In the genomic region with DNA sequence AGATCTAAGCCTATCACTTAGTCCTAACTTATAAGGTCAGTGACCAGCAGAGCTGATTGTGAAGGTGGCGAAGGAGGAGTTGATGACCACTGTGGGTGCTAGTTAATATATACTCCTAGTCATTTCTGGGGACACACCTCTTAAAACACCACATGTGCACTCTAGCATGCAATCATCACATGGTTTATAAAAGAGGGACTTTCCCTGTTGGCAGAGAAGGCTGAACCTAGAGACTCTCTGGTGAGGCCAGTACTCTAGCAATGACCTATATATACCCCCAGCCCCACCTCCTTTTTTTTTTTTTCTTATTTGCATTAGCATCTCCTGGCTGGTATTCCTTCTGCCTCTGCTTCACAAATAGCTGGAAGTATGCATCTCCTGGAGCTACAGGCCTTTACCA, we compare ENCODE assay signal across 9 mouse cellular contexts. TPM values are rescaled to one million over a fixed set of nuclear protein-coding genes. Genes with fewer than 3 reads are reported as not detected.
DNase-seq lines count a peak whose midpoint lies in the region; ATAC-seq and TF ChIP-seq lines count a peak whose summit lies in the region.
"Had no signal": no experiment of that assay in that cellular context is flagged by ENCODE, and none has a peak within 500 bp of the region (broad histone marks: within the 10 kb centered on the region; RNA-seq: fewer than 3 reads in every experiment).

No protein-coding gene starts in this region.

- peak overlapping the region; percentile 83 for H3K4me3 ChIP-seq in heart, adult 2 months
- H3K4me3 ChIP-seq in bone marrow macrophage, adult 2 months (ENCODE audit: insufficient read depth, low read length) = peak overlapping the region; percentile 81
- peak overlapping the region; percentile 74 for H3K4me3 ChIP-seq in hindbrain, embryonic 11.5 days (ENCODE audit: low read depth, low read length)
- peak overlapping the region; percentile 80 for H3K4me3 ChIP-seq in liver, embryonic 12.5 days
- H3K4me3 ChIP-seq in neural tube, embryonic 14.5 days (ENCODE audit: low read depth, low read length) = peak overlapping the region; percentile 76

- TF ChIP-seq CTCF in heart, adult 2 months (IDR thresholded peaks at IDR 0.05) = no peak
- TF ChIP-seq CTCF in bone marrow macrophage, adult 2 months (IDR thresholded peaks at IDR 0.05; ENCODE audit: low read depth, low read length) = no peak

- no peak overlapping the region; the same call in none of the 2 replicates for H3K9ac ChIP-seq in heart, adult 2 months (ENCODE audit: low read depth, low read length)
- peak overlapping the region; percentile 81 for H3K9ac ChIP-seq in hindbrain, embryonic 11.5 days (ENCODE audit: low read depth, low read length)
- peak overlapping the region; percentile 87 for H3K9ac ChIP-seq in liver, embryonic 12.5 days
- no peak overlapping the region; the same call in 1 of the 2 replicates for H3K9ac ChIP-seq in neural tube, embryonic 14.5 days (replicated peaks; ENCODE audit: low read depth, low read length)

- 70% methylated on average over 1 of the region's 1 CpGs for WGBS in heart, adult 2 months
- WGBS in hindbrain, embryonic 11.5 days = 93% methylated on average over 1 of the region's 1 CpGs
- 58% methylated on average over 1 of the region's 1 CpGs for WGBS in liver, embryonic 12.5 days (ENCODE audit: insufficient replicate concordance)
- 84% methylated on average over 1 of the region's 1 CpGs for WGBS in neural tube, embryonic 14.5 days

- no peaks in the 10 kb centered on the region for H3K27me3 ChIP-seq in heart, adult 2 months (ENCODE audit: control insufficient read depth, insufficient read depth, low read length)
- H3K27me3 ChIP-seq in hindbrain, embryonic 11.5 days (ENCODE audit: control insufficient read depth, insufficient read depth, low read length) = no peaks in the 10 kb centered on the region
- H3K27me3 ChIP-seq in liver, embryonic 12.5 days (replicated peaks) = no peaks in the 10 kb centered on the region
- H3K27me3 ChIP-seq in neural tube, embryonic 14.5 days (ENCODE audit: control insufficient read depth, insufficient read depth, low read length) = no peaks in the 10 kb centered on the region

- H3K79me2 ChIP-seq in heart, adult 2 months (replicated peaks; ENCODE audit: control insufficient read depth, insufficient read depth, low read length) = peaks cover 5% of the 10 kb centered on the region; the same call in 1 of the 2 replicates

- intact Hi-C loops in heart, adult 2 months (cut with DNase I) = loop anchor here (5.0 to 10.0 kb wide), 2 partner anchors 176 to 543 kb away; partner anchors contain the start of genes Scarb2 and Uso1
- intact Hi-C loops in heart, postnatal 25 days (cut with DNase I) = loop anchor here (5.0 kb wide), 2 partner anchors 81 to 156 kb away; partner anchors contain the start of gene Cdkl2

- peaks cover 8% of the 10 kb centered on the region for H3K4me1 ChIP-seq in heart, adult 2 months (ENCODE audit: control insufficient read depth, insufficient read depth, low read length)
- H3K4me1 ChIP-seq in bone marrow macrophage, adult 2 months (ENCODE audit: control insufficient read depth, insufficient read depth, low read length) = peaks cover 18% of the 10 kb centered on the region
- H3K4me1 ChIP-seq in hindbrain, embryonic 11.5 days (replicated peaks; ENCODE audit: control insufficient read depth, insufficient read depth, low read length) = no peaks in the 10 kb centered on the region
- peaks cover 58% of the 10 kb centered on the region for H3K4me1 ChIP-seq in liver, embryonic 12.5 days
- peaks cover 23% of the 10 kb centered on the region for H3K4me1 ChIP-seq in neural tube, embryonic 14.5 days (ENCODE audit: control insufficient read depth, insufficient read depth, low read length)

- peak overlapping the region; percentile 99 for H3K27ac ChIP-seq in heart, adult 2 months
- H3K27ac ChIP-seq in bone marrow macrophage, adult 2 months (ENCODE audit: insufficient read depth, low read depth, low read length) = peak overlapping the region; percentile 93
- no peak overlapping the region for H3K27ac ChIP-seq in hindbrain, embryonic 11.5 days (ENCODE audit: low read depth, low read length)
- H3K27ac ChIP-seq in liver, embryonic 12.5 days = peak overlapping the region; percentile 96
- H3K27ac ChIP-seq in neural tube, embryonic 14.5 days (ENCODE audit: low read depth, low read length) = no peak overlapping the region

- no peak for TF ChIP-seq POLR2A in heart, adult 2 months (IDR thresholded peaks at IDR 0.05; ENCODE audit: insufficient read depth, low read depth, low read length)
- TF ChIP-seq POLR2A in bone marrow macrophage, adult 2 months (IDR thresholded peaks at IDR 0.05; ENCODE audit: borderline replicate concordance, low read depth, low read length) = no peak

- H3K4me2 ChIP-seq in hindbrain, embryonic 11.5 days (replicated peaks; ENCODE audit: low read depth, low read length) = peak overlapping the region; percentile 58
- H3K4me2 ChIP-seq in liver, embryonic 12.5 days = peak overlapping the region; percentile 76
- H3K4me2 ChIP-seq in neural tube, embryonic 14.5 days (ENCODE audit: low read depth, low read length) = peak overlapping the region; percentile 51

- peak in 1 of 2 experiments; percentile 7 for DNase-seq in heart, adult 2 months
- no peak for DNase-seq in heart, postnatal 25 days (ENCODE audit: low spot score)
- no peak for DNase-seq in hindbrain, embryonic 11.5 days (ENCODE audit: low spot score)
- no peak for DNase-seq in ovary, adult 18-20 months (ENCODE audit: low spot score)
- DNase-seq in layer of hippocampus, adult 9-10 months (ENCODE audit: low spot score) = no peak

- no peak for TF ChIP-seq EP300 in heart, adult 2 months (IDR thresholded peaks at IDR 0.05; ENCODE audit: insufficient read depth, low read depth, low read length)

- no peak for ATAC-seq in hindbrain, embryonic 11.5 days (ENCODE audit: low FRiP score)
- ATAC-seq in liver, embryonic 12.5 days = no peak
- ATAC-seq in neural tube, embryonic 14.5 days (ENCODE audit: low read depth) = no peak

- peaks cover 24% of the 10 kb centered on the region for H3K36me3 ChIP-seq in heart, adult 2 months (ENCODE audit: control insufficient read depth, insufficient read depth, low read length)
- peaks cover 4% of the 10 kb centered on the region; the same call in 1 of the 2 replicates for H3K36me3 ChIP-seq in hindbrain, embryonic 11.5 days (ENCODE audit: control insufficient read depth, insufficient read depth, low read length)
- peaks cover 32% of the 10 kb centered on the region for H3K36me3 ChIP-seq in liver, embryonic 12.5 days
- peaks cover 8% of the 10 kb centered on the region; the same call in 1 of the 2 replicates for H3K36me3 ChIP-seq in neural tube, embryonic 14.5 days (ENCODE audit: control insufficient read depth, insufficient read depth, low read length)

- H3K9me3 ChIP-seq in hindbrain, embryonic 11.5 days (ENCODE audit: control insufficient read depth, low read length) = no peaks in the 10 kb centered on the region
- no peaks in the 10 kb centered on the region for H3K9me3 ChIP-seq in liver, embryonic 12.5 days (replicated peaks)
- H3K9me3 ChIP-seq in neural tube, embryonic 14.5 days (ENCODE audit: control insufficient read depth, low read length) = no peaks in the 10 kb centered on the region

RNA-seq across cellular contexts. Expression of gene Rchy1, which starts 1.5 kb away (rescaled TPM):
- total RNA-seq in heart, adult 2 months (2021) = 10 to 100 TPM; 26.9 to 33.0 TPM
- 21.8 and 41.1 TPM in 2 replicates for polyA plus RNA-seq in heart, adult 2 months (2012; rRNA removed)
- 10 to 100 TPM; 28.2 to 32.4 TPM for total RNA-seq in heart, postnatal 25 days (2021)
- 41.0 and 48.8 TPM in 2 replicates for polyA plus RNA-seq in bone marrow macrophage, adult 2 months (2012; ENCODE audit: insufficient read depth, insufficient read length, missing spikeins)
- 46.0 and 58.4 TPM in 2 replicates for polyA plus RNA-seq in hindbrain, embryonic 11.5 days (2014; fragmentation: Nextera tagmentation; extraction: Ambion mirVana)
- 44.0 and 45.8 TPM in 2 replicates for polyA plus RNA-seq in liver, embryonic 12.5 days (2016; fragmentation: Nextera tagmentation; extraction: Ambion mirVana)
- 74.5 and 78.0 TPM in 2 replicates for polyA plus RNA-seq in neural tube, embryonic 14.5 days (2014; fragmentation: Nextera tagmentation; extraction: Ambion mirVana)

RNA-seq across cellular contexts. Expression of gene Odaph, which starts 25.9 kb away (rescaled TPM):
- not detected for total RNA-seq in heart, adult 2 months (2021)
- polyA plus RNA-seq in heart, adult 2 months (2012; rRNA removed) = not detected in 2 replicates
- not detected for total RNA-seq in heart, postnatal 25 days (2021)
- not detected in 2 replicates for polyA plus RNA-seq in bone marrow macrophage, adult 2 months (2012; ENCODE audit: insufficient read depth, insufficient read length, missing spikeins)
- polyA plus RNA-seq in hindbrain, embryonic 11.5 days (2014; fragmentation: Nextera tagmentation; extraction: Ambion mirVana) = not detected in 2 replicates
- not detected in 2 replicates for polyA plus RNA-seq in liver, embryonic 12.5 days (2016; fragmentation: Nextera tagmentation; extraction: Ambion mirVana)
- polyA plus RNA-seq in neural tube, embryonic 14.5 days (2014; fragmentation: Nextera tagmentation; extraction: Ambion mirVana) = 0.37 and 0.56 TPM in 2 replicates
- polyA plus RNA-seq: small intestine, adult 2 months had no signal

Comparison
In these comparisons a context has a peak if more than half of its experiments do, and no peak if none do; other contexts are left out.
1. H3K27ac ChIP-seq: peak in heart, adult 2 months (single experiment), bone marrow macrophage, adult 2 months (single experiment) and liver, embryonic 12.5 days (single experiment); none in hindbrain, embryonic 11.5 days (single experiment) and neural tube, embryonic 14.5 days (single experiment).
2. H3K9ac ChIP-seq: peak in hindbrain, embryonic 11.5 days (single experiment) and liver, embryonic 12.5 days (single experiment); none in heart, adult 2 months (single experiment) and neural tube, embryonic 14.5 days (single experiment).
3. Peak in every context shown above with its lines, with median percentiles within 50 percentile points of each other: H3K4me3 ChIP-seq and H3K4me2 ChIP-seq.